Mouse (Mus musculus): ENCODE results near the gene AC140267.1.

GRCm38 (mm10) chr15:80248135-80248534 lies 12.5 kb downstream of the AC140267.1 start:
- TF ChIP-seq POLR2A (IDR thresholded peaks at IDR 0.05; ENCODE audit: insufficient read depth, low read length) (no peak), CTCF (IDR thresholded peaks at IDR 0.05; ENCODE audit: low read depth, low read length) (no peak)
